Mouse (Mus musculus) stomach, postnatal 0 days (tissue): ENCODE measurements around the gene D1Pas1. TPM values are rescaled to one million over a fixed set of nuclear protein-coding genes. Genes with fewer than 3 reads are reported as not detected.

Experiments
- ATAC-seq: fragments of 200-750 bp; cut with Nextera tagmentation; 2 replicates; pipeline ENCODE4 v1.8.0; 2017; ENCODE audit not compliant: low FRiP score, low TSS enrichment
- DNase-seq: peaks from one replicate; pipeline ENCODE4 v3.0.0-alpha.2; 2016; ENCODE audit warnings: low spot score
- H3K27ac ChIP-seq: fragments of 300-500 bp; sonication (generic); replicated peaks from 2 replicates; pipeline ENCODE4 v1.5.1; 2014; ENCODE audit warnings: mild to moderate bottlenecking, control low read depth
- H3K27me3 ChIP-seq: fragments of 300-500 bp; sonication (generic); 2 replicates; pipeline ENCODE4 v1.6.1; 2014; ENCODE audit warnings: low read length; ENCODE audit not compliant: control insufficient read depth, insufficient read depth
- H3K36me3 ChIP-seq: fragments of 300-500 bp; sonication (generic); 2 replicates; pipeline ENCODE4 v1.6.1; 2014; ENCODE audit warnings: low read length, mixed read lengths; ENCODE audit not compliant: control insufficient read depth, insufficient read depth
- H3K4me1 ChIP-seq: fragments of 300-500 bp; sonication (generic); replicated peaks from 2 replicates; pipeline ENCODE4 v1.6.1; 2014; ENCODE audit warnings: antibody characterized with exemption; ENCODE audit not compliant: control insufficient read depth, insufficient read depth
- H3K4me2 ChIP-seq: fragments of 300-500 bp; sonication (generic); replicated peaks from 2 replicates; pipeline ENCODE4 v1.6.1; 2014; ENCODE audit warnings: low read depth, mild to moderate bottlenecking, control low read depth, moderate library complexity
- H3K4me3 ChIP-seq: fragments of 300-500 bp; sonication (generic); 2 replicates; pipeline ENCODE4 v1.5.1; 2014; ENCODE audit warnings: low read depth, low read length, control low read depth
- H3K9ac ChIP-seq: fragments of 300-500 bp; sonication (generic); 2 replicates; pipeline ENCODE4 v1.6.1; 2014; ENCODE audit warnings: mild to moderate bottlenecking, low read length, control low read depth, mixed read lengths
- H3K9me3 ChIP-seq: fragments of 300-500 bp; sonication (generic); 2 replicates; pipeline ENCODE4 v1.6.1; 2016; ENCODE audit warnings: low read length; ENCODE audit not compliant: control insufficient read depth
- CTCF ChIP-seq: IDR thresholded peaks from 2 replicates; pipeline ENCODE4 v1.5.1; 2016; ENCODE audit warnings: antibody characterized with exemption, low read depth, mild to moderate bottlenecking, moderate library complexity
- EP300 ChIP-seq: optimal IDR thresholded peaks from 2 replicates; pipeline ENCODE3; 2016; ENCODE audit warnings: antibody characterized with exemption
- WGBS: fragments of 180-500 bp; shearing (Covaris S2); extraction: QIAGEN DNeasy Blood & Tissue Kit; methylation state at CpG from one replicate; pipeline ENCODE4 v1.1.7; 2014; 5-methylcytosine and 5-hydroxymethylcytosine counted together
- polyA plus RNA-seq: library from polyadenylated mRNA; unstranded; fragments of >200 nt; fragmentation: Nextera tagmentation; extraction: Ambion mirVana; gene quantifications from 2 replicates; pipeline ENCODE4 v1.2.1, GENCODE M21; 2015

The D1Pas1 gene
- polyA plus RNA-seq, 1 experiment from 2014 or later = not detected

- no peak overlapping the region for H3K4me3 ChIP-seq
- H3K4me2 ChIP-seq = no peak overlapping the region
- H3K9me3 ChIP-seq = no peaks in the 10 kb centered on the region
- no peak overlapping the region for H3K27ac ChIP-seq
- no peak overlapping the region for H3K9ac ChIP-seq
- no peaks in the 10 kb centered on the region for H3K27me3 ChIP-seq
- no peaks in the 10 kb centered on the region for H3K4me1 ChIP-seq
- no peaks in the 10 kb centered on the region for H3K36me3 ChIP-seq
- TF ChIP-seq CTCF (no peak), EP300 (no peak)
- no peak for DNase-seq
- no peak for ATAC-seq
- WGBS = 57% methylated on average over 9 of the region's 9 CpGs
Observed at GRCm38 (mm10) chr1:186980503-186980902, 13.3 kb downstream of the D1Pas1 start.

DNA sequence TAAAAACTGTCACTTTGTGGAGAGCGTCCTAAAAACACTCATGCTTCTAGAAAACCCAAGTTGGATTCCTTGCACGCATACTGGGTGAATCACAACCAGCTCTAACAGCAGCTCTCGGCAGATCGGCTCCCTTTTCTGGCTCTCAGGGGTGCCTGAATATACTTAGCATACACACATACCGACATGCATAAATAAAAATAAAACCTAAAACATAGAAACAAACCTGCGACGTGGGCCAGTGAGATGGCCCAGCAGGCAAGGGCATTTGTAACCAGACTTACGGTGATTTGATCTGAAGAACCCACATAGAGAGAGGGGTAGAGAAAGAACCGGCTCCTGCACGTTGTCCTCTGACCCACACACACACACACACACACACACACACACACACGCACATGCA is 17.9 kb downstream of the D1Pas1 start:
- H3K36me3 ChIP-seq = no peaks in the 10 kb centered on the region
- H3K27ac ChIP-seq = no peak overlapping the region
- ATAC-seq = no peak
- H3K27me3 ChIP-seq = no peaks in the 10 kb centered on the region
- DNase-seq = no peak
- H3K4me2 ChIP-seq = no peak overlapping the region
- WGBS = 91% methylated on average over 11 of the region's 11 CpGs
- no peak for TF ChIP-seq EP300
- no peak overlapping the region for H3K9ac ChIP-seq
- no peaks in the 10 kb centered on the region for H3K4me1 ChIP-seq
- H3K4me3 ChIP-seq = no peak overlapping the region
- no peaks in the 10 kb centered on the region for H3K9me3 ChIP-seq

- H3K27me3 ChIP-seq = no peaks in the 10 kb centered on the region
- no peak for DNase-seq
- H3K4me1 ChIP-seq = no peaks in the 10 kb centered on the region
- ATAC-seq = no peak
- H3K4me3 ChIP-seq = no peak overlapping the region
- no peaks in the 10 kb centered on the region for H3K36me3 ChIP-seq
- H3K27ac ChIP-seq = no peak overlapping the region
- no peaks in the 10 kb centered on the region for H3K9me3 ChIP-seq
- no peak overlapping the region for H3K4me2 ChIP-seq
- TF ChIP-seq EP300 (no peak), CTCF (no peak)
- WGBS = 74% methylated on average over 9 of the region's 9 CpGs
- no peak overlapping the region for H3K9ac ChIP-seq
Observed at GRCm38 (mm10) chr1:186986086-186986485, 18.9 kb downstream of the D1Pas1 start.

GRCm38 (mm10) chr1:186986506-186986905 is 19.3 kb downstream of the D1Pas1 start:
- Histone ChIP-seq H3K4me3 (no peak overlapping the region), H3K27ac (no peak overlapping the region), H3K9ac (no peak overlapping the region), H3K27me3 (no peaks in the 10 kb centered on the region), H3K36me3 (no peaks in the 10 kb centered on the region), H3K4me1 (no peaks in the 10 kb centered on the region), H3K4me2 (no peak overlapping the region), H3K9me3 (no peaks in the 10 kb centered on the region)
- WGBS = 75% methylated on average over 8 of the region's 8 CpGs
- no peak for DNase-seq
- TF ChIP-seq EP300 = no peak
- no peak for TF ChIP-seq CTCF
- no peak for ATAC-seq

DNA sequence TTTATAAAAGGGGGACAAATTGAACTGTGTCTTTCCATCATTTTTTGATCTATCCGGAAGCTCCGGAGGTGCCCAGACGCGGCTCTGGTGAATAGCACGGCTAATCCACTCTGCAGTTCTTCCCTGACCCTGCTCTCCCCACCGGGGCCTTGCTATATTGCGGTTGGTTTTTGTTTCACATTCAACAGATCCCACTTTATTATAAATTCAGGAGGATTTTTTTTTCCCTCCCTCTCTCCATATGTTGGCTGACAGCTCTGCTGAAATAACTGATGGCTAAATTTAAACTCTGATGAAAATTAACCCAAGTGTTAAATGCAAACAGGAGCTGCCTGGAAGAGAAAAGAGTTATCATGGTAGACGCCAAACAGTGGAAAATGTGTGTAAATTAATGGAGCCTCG is 21.1 kb downstream of the D1Pas1 start:
- H3K27me3 ChIP-seq = no peaks in the 10 kb centered on the region
- no peaks in the 10 kb centered on the region for H3K9me3 ChIP-seq
- no peaks in the 10 kb centered on the region for H3K4me1 ChIP-seq
- TF ChIP-seq EP300 (no peak), CTCF (no peak)
- 64% methylated on average over 9 of the region's 9 CpGs for WGBS
- DNase-seq (no peak), ATAC-seq (no peak)
- no peaks in the 10 kb centered on the region for H3K36me3 ChIP-seq
- no peak overlapping the region for H3K4me3 ChIP-seq
- no peak overlapping the region for H3K4me2 ChIP-seq
- H3K27ac ChIP-seq = no peak overlapping the region
- no peak overlapping the region for H3K9ac ChIP-seq

GRCm38 (mm10) chr1:186988822-186989221 is 21.6 kb downstream of the D1Pas1 start:
- H3K36me3 ChIP-seq = no peaks in the 10 kb centered on the region
- no peaks in the 10 kb centered on the region for H3K9me3 ChIP-seq
- no peak for TF ChIP-seq EP300
- H3K9ac ChIP-seq = no peak overlapping the region
- H3K4me1 ChIP-seq = no peaks in the 10 kb centered on the region
- H3K27me3 ChIP-seq = no peaks in the 10 kb centered on the region
- H3K27ac ChIP-seq = no peak overlapping the region
- no peak overlapping the region for H3K4me2 ChIP-seq
- no peak overlapping the region for H3K4me3 ChIP-seq
- DNase-seq = no peak
- no peak for ATAC-seq
- 84% methylated on average over 4 of the region's 4 CpGs for WGBS
